Mouse (Mus musculus) gastrocnemius, postnatal 4 days (tissue): ENCODE results near the gene Ints14. TPM values are rescaled to one million over a fixed set of nuclear protein-coding genes. Genes with fewer than 3 reads are reported as not detected.
A peak's percentile ranks its signal among the peaks of the same experiment; 100 is the strongest.
"Not testable (repeated sequence)": the region's sequence is repeated elsewhere in the genome, so short reads cannot be mapped to it uniquely, and the experiment has no call there.

Experiments
- DNase-seq, 2 experiments: peaks; one replicate each; pipeline ENCODE4 v3.0.0; 2021 to 2022; ENCODE audit warnings: low spot score in 2 of 2, mixed read lengths in 2 of 2
- total RNA-seq, 2 experiments: library from RNA; stranded (reverse); gene quantifications; 2 replicates each; pipeline ENCODE4 v1.2.3; 2021

Gene Ints14
- total RNA-seq, 2 experiments from 2014 or later, result 23.9 to 26.5 TPM

DNA sequence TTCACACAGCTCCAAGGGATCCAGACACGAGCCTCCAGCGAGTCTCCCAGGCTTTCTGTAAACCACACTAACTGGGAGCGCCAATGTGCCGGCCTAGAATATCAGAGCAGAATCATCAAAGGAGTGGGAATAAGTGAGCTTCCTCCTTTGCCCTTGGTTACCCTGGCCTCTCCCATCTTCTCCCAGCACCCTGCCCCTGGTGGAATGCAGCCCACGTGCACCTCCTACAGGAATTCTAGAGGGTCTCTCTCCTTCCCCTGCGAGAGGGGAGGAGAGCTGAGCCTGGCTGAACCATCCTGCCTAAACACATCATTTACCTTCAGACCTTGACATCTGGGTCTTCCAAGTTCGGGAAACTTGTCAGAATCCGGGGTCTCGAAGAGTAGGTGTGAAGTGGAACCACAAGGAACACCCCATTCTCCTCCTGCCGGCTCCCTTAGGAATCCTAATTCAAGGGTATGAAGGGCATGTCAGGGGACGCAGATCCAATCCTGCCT, 9.5 kb upstream of the Ints14 start, which contains the start of gene Slc24a1:
Gene Slc24a1 (minus strand): TSS at position 447 of the 497 bp plus-strand sequence.
- no peak for DNase-seq

DNA sequence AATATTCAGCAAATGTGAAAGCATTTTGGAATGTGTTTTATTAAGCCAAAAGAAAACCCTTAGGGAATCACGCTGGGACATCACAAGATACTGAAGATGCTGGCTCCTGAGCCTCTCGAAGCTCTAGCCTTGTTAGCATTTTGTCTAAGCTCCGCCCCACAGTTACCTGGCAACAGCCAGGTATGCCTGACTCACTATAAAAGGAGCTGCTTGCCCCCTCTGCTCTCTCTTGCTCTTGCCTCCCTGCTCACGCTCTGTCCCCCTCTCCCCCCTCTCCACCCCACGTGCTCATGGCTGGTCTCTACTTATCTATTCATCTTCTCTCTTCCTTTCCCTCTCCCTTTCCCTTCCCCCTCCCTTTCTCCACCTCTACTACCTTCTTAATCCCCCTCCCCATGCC, 8.7 kb upstream of the Ints14 start:
- DNase-seq, result no peak

DNA sequence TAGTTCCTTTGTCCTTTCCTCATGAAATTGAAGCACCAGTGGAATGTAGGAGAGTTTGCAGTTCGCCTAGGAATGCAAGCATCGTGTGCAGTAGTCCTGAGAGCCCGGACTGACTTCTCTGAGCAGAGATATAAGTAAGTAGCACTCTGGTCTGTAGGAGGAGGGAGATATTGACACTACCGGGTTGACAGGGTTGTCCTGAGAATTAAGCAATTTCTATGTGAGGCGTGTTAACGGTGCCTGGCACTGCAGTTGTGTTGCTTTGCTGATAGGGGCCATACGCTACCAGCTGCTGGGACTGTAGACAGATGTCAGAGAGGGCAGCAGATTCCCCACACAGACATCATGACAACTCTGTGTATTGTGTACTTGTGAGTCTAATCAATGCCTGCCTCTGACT, 7.5 kb upstream of the Ints14 start:
- DNase-seq, result no peak

DNA sequence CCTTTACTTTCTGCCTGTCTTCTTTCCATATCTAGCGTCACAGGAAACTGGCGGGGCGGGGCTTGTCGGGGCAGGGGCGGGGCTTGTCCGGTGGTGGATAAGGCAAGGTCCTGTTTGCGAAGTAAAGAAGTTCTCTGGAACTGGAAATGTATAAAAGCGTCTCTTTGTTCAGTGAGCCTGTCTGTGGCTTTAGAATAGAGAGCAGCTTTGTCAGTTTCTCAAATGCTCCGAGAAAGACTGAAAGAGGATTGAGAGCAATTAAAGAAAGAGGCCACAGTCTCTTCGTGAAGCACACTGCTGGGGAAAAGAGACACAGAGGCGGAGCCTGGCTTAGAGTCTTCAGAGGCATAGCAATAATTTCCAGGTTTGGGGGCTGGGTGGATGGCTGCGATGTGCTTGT, 4.4 kb upstream of the Ints14 start:
- no peak for DNase-seq

DNA sequence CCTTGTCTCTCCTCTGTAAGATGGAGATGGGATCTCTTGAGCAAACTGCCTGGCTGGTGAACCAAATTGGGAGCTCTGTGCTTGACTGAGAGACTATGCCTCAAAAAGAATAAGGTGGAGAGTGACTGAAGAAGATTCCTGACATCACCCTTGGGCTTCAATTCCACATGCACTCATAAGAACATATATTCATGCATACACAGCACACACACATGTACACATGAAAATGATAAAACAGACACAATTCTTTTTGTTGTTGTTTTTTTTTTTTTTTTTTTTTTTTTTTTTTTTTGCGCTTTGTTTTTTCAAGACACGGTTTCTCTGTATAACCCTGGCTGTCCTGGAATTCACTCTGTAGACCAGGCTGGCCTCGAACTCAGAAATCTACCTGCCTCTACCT, 3.4 kb upstream of the Ints14 start:
- no peak for DNase-seq

DNA sequence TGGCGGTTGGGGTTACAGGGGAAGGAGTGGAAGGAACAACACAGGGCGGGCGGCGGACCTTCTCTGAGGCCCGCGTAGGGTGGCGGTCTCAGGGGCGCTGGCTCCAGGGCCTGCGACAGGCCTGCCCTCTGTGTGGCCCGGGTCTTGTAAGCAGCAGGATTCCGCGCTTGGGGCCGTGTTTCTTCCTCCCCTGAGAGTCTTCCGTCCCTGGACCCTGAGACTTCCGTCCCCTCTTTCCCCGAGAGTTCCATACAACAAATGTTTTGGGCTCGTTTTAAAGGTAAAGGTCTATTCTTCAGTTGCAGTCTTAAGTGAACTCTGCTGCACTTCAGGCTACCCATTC, 244 bp downstream of the Ints14 start:
- DNase-seq, result no peak

DNA sequence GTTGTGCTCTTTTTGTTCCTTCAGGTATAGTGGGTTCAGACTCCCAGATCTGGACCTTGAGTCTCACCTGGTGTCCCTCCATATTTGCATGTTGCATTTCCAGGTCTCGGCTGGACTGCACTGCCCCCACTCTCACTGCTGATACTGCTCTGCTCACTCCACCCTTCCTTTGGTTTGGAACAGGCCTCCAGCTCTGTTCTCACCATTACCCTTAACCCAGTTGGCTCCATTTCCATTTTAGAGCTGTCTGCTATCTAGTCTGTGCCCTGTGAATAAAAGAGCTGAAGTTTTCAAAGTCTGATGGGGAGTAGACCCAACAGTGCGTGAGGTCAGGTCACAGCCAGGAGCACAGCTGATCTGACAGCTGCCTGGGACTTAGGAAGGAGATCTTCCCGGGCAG, 19.8 kb downstream of the Ints14 start:
- DNase-seq, result no peak

DNA sequence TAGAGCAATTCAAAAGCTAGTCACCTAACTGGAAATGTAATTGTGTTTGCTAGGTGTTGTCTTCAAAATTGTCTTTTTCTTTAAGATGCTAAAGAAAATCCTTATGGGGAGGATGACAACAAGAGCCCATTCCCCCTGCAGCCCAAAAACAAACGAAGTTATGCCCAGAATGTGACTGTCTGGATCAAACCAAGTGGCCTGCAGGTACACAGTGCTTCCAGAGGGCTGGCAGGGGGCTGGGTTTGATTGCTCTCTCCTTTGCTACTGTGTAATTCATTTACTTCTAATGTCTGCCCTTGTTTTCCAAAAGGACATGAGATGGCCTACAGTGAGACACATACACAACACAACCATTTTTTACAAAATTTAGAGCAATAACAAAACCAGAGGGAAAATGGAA, 21.2 kb downstream of the Ints14 start:
- no peak for DNase-seq

DNA sequence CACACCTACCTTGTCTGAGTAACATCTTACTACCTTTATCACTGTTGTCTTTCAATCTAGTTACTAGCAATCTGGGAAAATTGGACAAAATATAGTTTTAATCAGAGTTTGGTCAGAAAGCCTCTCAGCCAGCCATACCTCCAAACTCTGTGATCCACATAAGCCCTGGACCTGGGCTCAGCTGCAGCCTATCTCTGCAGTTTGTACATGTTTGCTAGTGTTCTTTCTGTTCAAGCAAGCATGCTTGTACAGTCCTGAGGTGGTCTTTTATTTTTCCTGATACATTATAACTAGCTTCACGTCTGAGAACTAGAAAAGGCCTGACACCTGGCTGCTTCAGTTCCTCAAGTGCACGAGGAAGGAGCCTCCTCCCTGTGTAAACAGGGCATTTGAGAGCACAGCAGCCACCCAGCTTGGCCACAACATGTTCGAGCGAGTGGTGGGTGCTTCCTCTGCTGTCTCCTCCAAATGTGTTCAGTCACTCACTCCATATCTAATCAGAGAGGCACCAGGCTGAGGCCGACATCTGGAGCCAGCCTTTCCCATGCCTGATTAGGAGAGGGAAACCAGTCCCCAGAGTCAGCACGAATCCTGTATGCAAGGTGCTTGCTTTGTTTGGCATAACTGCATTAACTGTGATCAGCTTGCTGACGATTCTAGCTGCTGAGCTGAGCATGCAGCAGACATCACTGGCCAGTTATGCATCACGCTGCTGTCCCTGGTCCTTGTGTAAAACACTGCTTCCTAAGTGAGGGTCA, 24.5 kb downstream of the Ints14 start:
- DNase-seq, result no peak

DNA sequence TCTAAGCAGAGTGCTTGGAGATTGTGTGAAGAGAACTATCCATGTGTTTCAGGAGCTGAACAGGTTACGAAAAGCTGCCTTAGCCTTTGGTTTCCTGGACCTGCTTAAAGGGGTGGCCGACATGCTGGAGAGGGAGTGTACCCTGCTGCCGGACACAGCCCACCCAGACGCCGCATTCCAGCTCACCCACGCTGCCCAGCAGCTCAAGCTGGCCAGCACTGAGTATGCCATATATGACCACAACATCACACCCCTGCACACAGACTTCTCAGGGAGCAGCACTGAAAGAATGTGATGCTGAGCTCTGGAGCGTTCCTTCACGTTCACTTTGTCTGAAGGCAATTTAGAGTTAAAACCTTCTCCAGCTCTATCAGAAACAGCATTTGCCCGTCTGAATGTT, 25.1 kb downstream of the Ints14 start:
- no peak for DNase-seq

DNA sequence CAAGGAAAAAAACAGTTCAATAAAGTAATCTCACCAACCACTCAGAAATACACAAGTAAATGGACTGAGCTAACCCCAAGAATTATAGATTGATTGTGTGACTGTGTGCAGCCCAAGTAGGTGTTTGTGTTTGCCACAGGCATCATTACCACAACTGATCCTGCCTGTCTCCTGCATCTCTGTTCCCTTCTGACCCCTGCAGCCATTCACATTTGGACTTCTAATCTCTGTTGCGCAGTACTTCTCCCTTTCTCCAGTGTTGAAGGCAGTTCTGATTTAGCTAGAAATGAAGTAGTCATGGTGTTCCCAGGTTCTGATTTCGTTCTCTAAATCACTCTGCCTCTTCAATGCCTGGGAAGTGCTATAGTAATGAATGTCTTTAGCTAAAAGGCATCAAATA, 26.9 kb downstream of the Ints14 start:
- DNase-seq, result no peak

DNA sequence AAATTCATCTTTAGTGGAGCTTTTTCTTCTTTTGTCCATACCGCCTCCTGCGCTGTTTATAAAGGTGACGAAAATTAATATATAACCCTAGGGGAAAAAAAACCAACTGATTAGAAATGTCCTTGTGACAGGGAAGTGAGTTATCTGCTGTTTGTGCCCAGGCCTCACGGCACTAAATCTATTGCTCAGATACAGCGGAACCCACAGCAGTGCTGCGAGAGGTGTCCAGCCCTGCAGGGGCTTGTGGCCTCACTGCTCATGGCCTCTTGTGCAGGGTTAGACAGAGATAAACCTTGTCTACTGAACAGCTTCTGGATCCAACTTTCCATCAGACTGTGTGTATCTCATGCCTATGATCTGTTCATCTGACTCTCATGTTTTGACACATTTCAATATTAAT, 27.7 kb downstream of the Ints14 start:
- no peak for DNase-seq

DNA sequence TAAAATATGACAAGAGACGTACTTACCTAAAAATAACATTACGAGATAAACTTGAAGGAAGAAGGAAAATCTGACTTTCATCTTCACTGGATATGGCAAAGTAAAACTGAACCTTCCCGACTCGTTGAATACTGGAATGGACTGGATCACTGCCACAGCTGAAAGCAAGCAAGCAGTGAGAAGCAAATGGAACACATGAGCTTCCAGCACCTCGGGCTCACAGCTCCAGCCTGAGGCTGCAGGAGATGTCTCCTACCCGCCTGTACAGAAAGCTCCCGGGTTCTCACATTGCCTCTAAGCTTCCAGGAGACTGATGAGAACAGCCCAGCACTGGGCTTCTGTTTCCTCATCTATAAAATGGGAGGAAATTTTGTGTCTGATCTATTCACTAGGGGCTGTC, 29.6 kb downstream of the Ints14 start:
- no peak for DNase-seq

DNA sequence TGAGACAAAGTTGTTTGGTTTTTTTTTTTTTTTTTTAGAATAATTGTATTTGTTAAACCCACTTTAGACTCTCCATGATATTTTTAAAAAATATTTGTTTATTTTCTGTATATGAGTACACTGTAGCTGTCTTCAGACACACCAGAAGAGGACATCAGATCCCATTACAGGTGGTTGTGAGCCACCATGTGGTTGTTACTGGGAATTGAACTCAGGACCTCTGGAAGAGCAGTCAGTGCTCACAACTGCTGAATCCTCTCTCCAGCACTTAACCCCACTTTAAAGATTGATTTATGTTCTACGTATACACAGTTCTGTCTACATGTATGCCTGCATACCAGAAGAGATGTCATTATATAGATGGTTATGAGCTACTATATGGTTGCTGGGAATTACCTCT, 34.8 kb downstream of the Ints14 start:
- DNase-seq, result not testable (repeated sequence)

DNA sequence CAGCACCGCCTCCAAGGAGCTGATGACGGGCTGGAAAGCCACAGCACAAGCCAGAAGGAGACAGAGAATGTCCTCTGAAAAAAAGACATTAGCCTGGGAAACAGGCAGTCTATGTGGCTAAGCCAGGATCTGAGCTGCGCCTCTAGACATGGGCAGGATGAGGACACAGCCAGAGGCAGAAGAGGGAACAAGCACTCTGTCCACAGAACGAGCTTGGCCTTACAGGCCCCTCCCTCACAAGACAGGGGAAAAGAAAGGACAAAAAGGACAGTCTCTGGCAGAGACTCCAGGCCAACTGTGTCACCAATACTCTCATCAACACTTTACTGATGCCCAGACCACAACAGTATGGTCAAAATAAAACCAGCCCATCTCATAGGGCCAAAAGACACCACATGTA, 40.8 kb downstream of the Ints14 start:
- DNase-seq, result no peak

DNA sequence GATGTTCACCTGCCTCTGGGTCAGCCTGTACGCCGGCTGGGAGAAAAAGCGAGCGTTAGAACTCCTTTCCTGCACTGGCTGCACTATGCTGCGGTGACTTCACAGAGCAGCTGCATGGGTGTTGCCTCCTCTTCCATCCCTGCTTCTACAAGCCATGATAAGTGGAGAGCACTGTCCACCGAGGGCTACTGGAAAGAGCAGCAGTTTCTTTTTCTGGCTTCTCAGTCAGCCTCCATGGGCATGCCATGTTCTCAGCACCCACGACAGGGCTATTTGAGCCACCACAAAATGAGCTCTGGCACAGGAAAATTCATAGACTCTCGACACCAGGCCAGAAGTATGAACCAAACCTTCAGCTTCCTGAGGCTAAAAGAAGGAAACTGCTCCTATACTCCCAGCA, 45.0 kb downstream of the Ints14 start:
- DNase-seq, result no peak

DNA sequence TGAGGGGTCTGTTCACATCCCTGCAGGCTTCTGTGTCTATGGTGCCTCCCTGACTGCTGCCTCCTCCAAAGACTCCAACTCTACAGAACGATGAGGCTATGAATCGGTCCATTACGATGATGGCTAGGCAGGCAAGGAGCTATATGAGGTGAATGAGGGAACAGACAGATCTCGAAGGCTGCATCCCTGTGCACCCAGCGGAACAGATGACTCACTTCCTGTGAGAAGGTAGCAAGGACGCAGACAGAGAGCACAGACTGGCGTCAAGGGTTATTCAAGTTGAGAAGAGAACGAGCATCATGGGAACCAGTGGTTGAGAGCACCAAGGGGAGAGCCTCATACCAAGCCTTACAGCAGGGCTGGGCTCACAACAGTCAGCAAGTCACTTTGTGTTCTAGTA, 49.9 kb downstream of the Ints14 start:
- DNase-seq, result no peak

DNA sequence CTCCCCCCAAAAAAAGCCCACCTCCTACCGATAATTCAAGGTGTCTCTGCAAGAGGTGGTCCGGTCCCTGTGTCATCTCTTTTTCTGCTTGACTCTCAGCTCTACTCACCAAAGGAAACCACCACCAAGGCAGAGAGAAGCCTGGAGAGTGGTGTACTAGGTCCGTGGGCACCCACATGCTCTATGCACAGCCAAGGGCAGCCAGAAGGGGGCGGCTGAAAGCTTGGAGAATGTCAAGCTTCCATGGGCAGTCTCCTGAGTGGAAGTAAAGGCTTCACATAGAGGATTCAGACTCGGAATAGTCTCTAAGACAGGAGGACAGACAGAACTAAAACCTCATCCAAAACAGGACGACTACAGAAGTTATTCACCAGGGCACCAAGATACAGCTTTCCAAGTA, 50.6 kb downstream of the Ints14 start:
- peak in 1 of 2 experiments; percentile 32 for DNase-seq

DNA sequence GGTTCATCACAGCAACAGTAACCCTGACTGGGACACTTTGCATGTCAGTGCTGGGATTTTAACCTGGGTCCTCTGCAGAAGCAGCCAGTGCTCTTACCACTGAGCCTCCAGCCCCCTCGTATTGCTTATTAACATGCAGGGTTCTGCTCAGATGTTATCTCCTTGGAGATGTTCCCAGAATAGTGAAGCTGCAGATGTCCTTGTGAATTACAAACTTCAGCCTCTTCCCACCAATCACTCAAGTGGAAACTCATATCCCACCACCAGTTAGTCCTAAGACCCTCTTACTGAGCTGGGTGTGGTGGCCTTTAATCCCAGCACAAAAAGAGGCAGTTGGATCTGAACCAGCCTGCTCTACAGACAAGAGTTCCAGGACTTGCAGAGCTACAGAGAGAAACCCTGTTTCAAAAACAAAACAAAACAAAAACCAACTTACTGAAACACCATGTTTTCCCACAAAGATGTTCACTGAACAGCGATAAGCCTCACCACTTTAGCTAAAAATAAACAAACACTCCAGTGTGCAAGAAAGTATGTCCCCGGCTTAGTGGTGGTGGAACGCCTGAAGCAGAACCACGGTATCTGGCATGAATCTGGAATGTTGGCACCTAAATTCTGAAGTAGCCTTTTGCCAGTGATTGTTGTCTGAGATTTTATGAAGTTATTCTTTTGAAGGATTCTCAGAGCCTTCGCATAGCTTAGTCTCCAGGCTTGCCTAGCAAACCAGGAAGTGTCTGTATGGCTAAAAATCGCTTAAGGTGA, 54.9 kb downstream of the Ints14 start:
- DNase-seq, result no peak

DNA sequence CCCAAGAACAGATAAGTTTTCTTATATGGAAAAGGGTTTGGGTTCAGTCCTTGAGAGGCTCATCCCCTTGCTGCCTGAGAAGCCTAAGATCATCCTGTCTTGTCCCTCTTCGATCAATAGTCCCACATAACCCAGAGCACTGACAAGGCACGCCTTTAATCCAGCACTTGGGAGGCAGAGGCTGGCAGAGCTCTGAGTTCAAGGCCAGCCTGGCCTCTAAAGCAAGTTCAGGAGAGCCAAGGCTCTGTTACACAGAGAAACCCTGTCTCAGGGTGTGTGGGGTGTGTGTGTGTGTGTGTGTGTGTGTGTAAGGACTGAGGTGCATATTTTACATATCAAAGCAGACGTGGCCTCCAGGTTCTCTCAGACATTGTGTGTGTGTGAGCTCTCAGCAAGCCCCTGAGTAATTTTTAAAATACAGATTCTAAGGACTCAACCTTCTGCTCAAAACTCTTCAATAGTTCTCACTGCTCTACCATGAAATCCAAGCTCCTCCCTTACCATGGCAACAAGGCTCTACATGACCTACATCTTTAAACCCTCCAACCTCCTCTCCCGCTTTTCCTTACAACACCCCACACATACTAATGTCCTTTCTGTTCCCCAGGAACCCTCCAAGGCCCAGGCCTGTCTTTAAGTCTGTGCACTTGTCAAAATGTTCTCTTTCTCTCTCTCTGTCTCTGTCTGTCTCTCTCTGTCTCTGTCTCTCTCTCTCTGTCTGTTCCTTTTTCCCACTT, 55.7 kb downstream of the Ints14 start:
- no peak for DNase-seq

DNA sequence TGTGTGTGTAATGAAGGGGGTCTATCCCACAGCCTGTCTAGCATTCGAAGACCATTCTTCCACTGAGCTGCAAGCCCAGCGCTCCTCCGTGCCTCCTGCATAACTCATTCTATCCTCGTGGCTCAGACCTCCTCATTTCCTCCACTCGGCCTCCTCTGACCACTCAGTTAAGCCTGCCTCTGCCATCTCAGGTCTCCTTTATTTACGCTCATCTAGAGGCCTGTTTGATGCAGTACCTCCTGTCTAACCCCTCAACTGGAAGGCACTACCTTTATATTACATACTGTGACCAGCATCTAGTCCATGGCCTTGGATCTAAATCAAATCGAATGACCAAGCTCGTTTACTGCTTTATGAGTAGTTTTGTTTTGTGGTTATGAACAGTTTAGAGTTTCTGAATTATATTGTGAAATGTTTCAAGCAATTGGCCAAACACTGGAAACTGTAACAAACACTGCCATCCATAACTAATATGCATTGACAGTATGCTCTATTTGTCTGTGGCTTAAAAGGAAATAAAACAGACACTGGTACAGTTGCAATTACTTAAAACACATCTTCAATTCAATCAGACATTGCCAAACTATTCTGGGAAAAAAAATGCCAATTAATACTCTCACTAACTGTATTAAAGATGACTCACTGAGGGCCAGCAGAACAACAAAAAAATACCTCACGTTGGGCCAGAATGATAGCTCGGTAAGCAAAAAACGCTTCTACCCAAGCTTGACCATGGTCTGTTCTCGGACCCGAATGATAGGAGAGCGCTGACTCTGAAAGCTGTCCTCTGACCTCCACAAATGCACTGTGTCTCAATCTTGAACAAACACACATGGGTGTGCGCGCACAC, 56.5 kb downstream of the Ints14 start:
- DNase-seq, result no peak
